Mouse (Mus musculus) limb, embryonic 12.5 days (tissue): Measurements from ENCODE around the gene Kazn. TPM values are rescaled to one million over a fixed set of nuclear protein-coding genes. Genes with fewer than 3 reads are reported as not detected.

Source experiments
- ATAC-seq: fragments of 200-750 bp; cut with Nextera tagmentation; 2 replicates; pipeline ENCODE4 v1.8.0; 2017; ENCODE audit warnings: low read depth, moderate TSS enrichment; ENCODE audit not compliant: insufficient number of reproducible peaks, insufficient read depth, low FRiP score, low TSS enrichment
- H3K27ac ChIP-seq: fragments of 300-500 bp; sonication (generic); 2 replicates; pipeline ENCODE4 v1.5.1; 2016; ENCODE audit warnings: mild to moderate bottlenecking, moderate library complexity
- H3K27me3 ChIP-seq: fragments of 300-500 bp; sonication (generic); 2 replicates; pipeline ENCODE4 v1.6.1; 2016; ENCODE audit warnings: mild to moderate bottlenecking, moderate library complexity
- H3K36me3 ChIP-seq: fragments of 300-500 bp; sonication (generic); 2 replicates; pipeline ENCODE4 v1.6.1; 2016; ENCODE audit warnings: mild to moderate bottlenecking, moderate library complexity
- H3K4me1 ChIP-seq: fragments of 300-500 bp; sonication (generic); replicated peaks from 2 replicates; pipeline ENCODE4 v1.6.1; 2016
- H3K4me2 ChIP-seq: fragments of 300-500 bp; sonication (generic); 2 replicates; pipeline ENCODE4 v1.6.1; 2016; ENCODE audit warnings: mild to moderate bottlenecking, moderate library complexity
- H3K4me3 ChIP-seq: fragments of 300-500 bp; sonication (generic); replicated peaks from 2 replicates; pipeline ENCODE4 v1.5.1; 2016; ENCODE audit warnings: mild to moderate bottlenecking
- H3K9ac ChIP-seq: fragments of 300-500 bp; sonication (generic); replicated peaks from 2 replicates; pipeline ENCODE4 v1.6.1; 2016; ENCODE audit warnings: mild to moderate bottlenecking, moderate library complexity
- H3K9me3 ChIP-seq: fragments of 300-500 bp; sonication (generic); 2 replicates; pipeline ENCODE4 v1.6.1; 2016; ENCODE audit warnings: mild to moderate bottlenecking, moderate library complexity
- WGBS: fragments of 180-500 bp; shearing (Covaris S2); methylation state at CpG from one replicate; pipeline ENCODE4 v1.1.7; 2016; 5-methylcytosine and 5-hydroxymethylcytosine counted together
- polyA plus RNA-seq: library from polyadenylated mRNA; unstranded; fragments of >200 nt; fragmentation: Nextera tagmentation; extraction: Ambion mirVana; gene quantifications from 2 replicates; pipeline ENCODE4 v1.2.1, GENCODE M21; 2016

The Kazn gene
- polyA plus RNA-seq, 1 experiment from 2014 or later: 13.7 TPM

GRCm38 (mm10) chr4:142064582-142065228 is 174.5 kb downstream of the Kazn start:
- H3K27ac ChIP-seq: no peak overlapping the region
- H3K27me3 ChIP-seq: peaks cover 12% of the 10 kb centered on the region; the same call in 1 of the 2 replicates
- H3K9me3 ChIP-seq: no peaks in the 10 kb centered on the region
- WGBS: 83% methylated on average over 11 of the region's 11 CpGs
- H3K4me1 ChIP-seq: peaks cover 74% of the 10 kb centered on the region
- no peak overlapping the region for H3K4me2 ChIP-seq
- H3K9ac ChIP-seq: no peak overlapping the region
- H3K36me3 ChIP-seq: no peaks in the 10 kb centered on the region
- no peak for ATAC-seq
- no peak overlapping the region for H3K4me3 ChIP-seq

DNA sequence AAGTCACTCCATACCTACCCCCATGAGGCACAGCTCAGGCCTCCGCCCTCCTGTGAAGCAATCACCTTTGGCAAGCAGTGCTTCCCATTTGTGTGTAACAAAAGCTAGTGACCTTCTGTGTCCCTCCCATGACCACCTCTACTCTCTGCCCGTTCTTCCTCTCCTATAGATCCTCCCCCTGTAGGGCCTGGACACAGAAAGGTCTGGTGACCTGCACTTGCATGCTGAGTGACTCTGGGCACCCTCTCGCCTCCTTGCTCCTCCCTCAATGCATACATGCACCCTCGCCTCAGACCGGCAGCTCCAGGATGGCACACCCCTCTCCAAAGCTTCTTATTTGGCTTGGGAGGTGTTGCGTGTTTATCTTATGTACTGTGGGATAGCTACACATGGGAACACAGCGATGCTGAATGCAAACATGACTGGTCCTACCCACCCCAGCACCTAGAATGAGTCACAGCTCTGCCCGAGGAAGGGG is 176.1 kb downstream of the Kazn start:
- Histone ChIP-seq H3K27ac (no peak overlapping the region), H3K4me2 (no peak overlapping the region), H3K9me3 (no peaks in the 10 kb centered on the region), H3K4me3 (no peak overlapping the region), H3K36me3 (no peaks in the 10 kb centered on the region), H3K27me3 (peaks cover 3% of the 10 kb centered on the region; the same call in 1 of the 2 replicates), H3K4me1 (peaks cover 61% of the 10 kb centered on the region), H3K9ac (no peak overlapping the region)
- WGBS: 87% methylated on average over 8 of the region's 8 CpGs
- ATAC-seq: no peak

- H3K27ac ChIP-seq: peak overlapping the region; percentile 85
- H3K9me3 ChIP-seq: no peaks in the 10 kb centered on the region
- no peaks in the 10 kb centered on the region for H3K36me3 ChIP-seq
- H3K4me3 ChIP-seq: no peak overlapping the region
- WGBS: 67% methylated on average over 23 of the region's 23 CpGs
- no peak overlapping the region for H3K9ac ChIP-seq
- no peaks in the 10 kb centered on the region; the same call in 1 of the 2 replicates for H3K27me3 ChIP-seq
- H3K4me2 ChIP-seq: no peak overlapping the region; the same call in 1 of the 2 replicates
- no peak for ATAC-seq
- H3K4me1 ChIP-seq: peaks cover 55% of the 10 kb centered on the region
Observed at GRCm38 (mm10) chr4:142061485-142062240, 177.5 kb downstream of the Kazn start.

- H3K9ac ChIP-seq: no peak overlapping the region
- H3K4me1 ChIP-seq: peaks cover 45% of the 10 kb centered on the region
- no peaks in the 10 kb centered on the region for H3K9me3 ChIP-seq
- ATAC-seq: peak; percentile 84
- H3K27ac ChIP-seq: peak overlapping the region; percentile 85
- no peaks in the 10 kb centered on the region for H3K36me3 ChIP-seq
- no peak overlapping the region for H3K4me3 ChIP-seq
- 32% methylated on average over 18 of the region's 18 CpGs for WGBS
- H3K4me2 ChIP-seq: peak overlapping the region; percentile 30
- H3K27me3 ChIP-seq: no peaks in the 10 kb centered on the region; the same call in 1 of the 2 replicates
Observed at GRCm38 (mm10) chr4:142060455-142061378, 178.5 kb downstream of the Kazn start.

GRCm38 (mm10) chr4:142059841-142060193 is 179.4 kb downstream of the Kazn start:
- H3K27ac ChIP-seq: peak overlapping the region; percentile 85; the same call in 1 of the 2 replicates

DNA sequence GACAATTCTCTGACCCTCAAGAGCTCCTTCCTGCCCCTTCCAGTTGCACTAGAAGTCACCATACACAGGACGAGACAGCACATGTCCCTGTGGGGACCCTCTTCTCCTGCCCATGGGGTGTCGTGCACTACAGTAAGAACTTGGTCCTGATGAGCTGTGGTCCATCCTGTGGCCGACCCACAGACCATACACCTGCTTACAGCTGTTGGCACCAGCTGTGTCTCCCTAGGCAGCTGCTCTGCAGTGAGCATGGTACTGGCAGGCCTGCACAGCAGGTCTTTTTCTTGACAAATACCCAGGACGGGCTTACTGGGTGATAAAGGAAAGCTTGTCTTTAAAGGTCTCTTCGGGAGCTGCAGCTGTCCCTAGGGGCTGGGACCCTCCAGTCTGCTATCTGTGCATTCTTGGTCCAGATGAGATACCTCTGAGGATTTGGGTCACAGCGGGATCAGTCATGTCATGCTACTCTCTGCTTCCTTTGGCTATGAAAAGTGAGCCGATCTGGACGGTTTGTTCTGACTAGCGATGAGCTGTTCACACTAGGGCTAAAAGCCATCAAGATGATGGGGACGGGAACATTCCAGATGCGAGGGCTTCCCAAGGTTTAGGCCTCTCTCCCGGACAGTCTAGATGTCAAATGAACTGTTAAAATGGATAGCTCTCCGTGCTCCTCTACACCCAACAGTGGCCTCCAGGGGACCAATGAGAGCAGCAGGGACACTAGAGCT is 179.9 kb downstream of the Kazn start:
- Histone ChIP-seq H3K9ac (no peak overlapping the region), H3K4me2 (no peak overlapping the region), H3K4me1 (peaks cover 36% of the 10 kb centered on the region), H3K9me3 (no peaks in the 10 kb centered on the region), H3K27me3 (no peaks in the 10 kb centered on the region; the same call in 1 of the 2 replicates), H3K27ac (no peak overlapping the region), H3K36me3 (no peaks in the 10 kb centered on the region), H3K4me3 (no peak overlapping the region)
- 77% methylated on average over 13 of the region's 13 CpGs for WGBS
- no peak for ATAC-seq

More at GRCm38 (mm10) chr4:142059841-142060193, 179.4 kb downstream of the Kazn start:
- no peaks in the 10 kb centered on the region for H3K9me3 ChIP-seq
- H3K9ac ChIP-seq: no peak overlapping the region
- peaks cover 36% of the 10 kb centered on the region for H3K4me1 ChIP-seq
- no peak overlapping the region for H3K4me3 ChIP-seq
- WGBS: 89% methylated on average over 8 of the region's 8 CpGs
- H3K27me3 ChIP-seq: no peaks in the 10 kb centered on the region; the same call in 1 of the 2 replicates
- no peak for ATAC-seq
- H3K4me2 ChIP-seq: no peak overlapping the region
- no peaks in the 10 kb centered on the region for H3K36me3 ChIP-seq

DNA sequence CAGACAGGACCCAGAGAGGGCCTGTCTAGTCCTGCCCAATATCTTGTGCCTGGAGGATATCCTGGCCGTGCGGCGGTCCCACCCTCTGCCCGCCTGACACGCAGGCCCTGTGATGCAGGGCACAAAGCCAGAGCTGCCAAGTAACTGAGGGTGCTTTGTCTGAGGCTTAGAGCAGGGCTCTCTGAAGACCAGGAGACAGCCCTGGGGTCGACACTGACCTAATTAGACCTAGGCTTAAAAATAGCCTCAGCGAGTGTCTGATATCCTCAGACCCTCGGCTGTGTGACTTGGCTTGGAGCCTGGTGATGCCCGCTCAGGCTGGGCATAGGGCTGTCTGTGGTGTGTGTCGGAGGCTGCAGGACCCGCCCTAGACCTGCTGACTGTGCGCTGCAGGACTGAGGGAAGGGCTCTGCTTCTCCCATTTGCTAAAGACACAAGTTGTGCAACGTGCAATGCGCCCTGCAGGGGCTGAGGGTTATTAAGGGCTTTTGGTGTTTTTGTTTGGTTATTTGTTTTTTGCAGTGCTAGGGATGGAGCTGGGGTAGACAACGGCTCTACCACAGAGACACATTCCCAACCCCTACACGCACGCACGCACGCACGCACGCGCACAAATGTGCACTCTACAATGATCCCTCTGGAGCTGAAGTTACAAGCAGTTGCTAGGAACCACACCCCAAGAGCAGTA is 181.5 kb downstream of the Kazn start:
- WGBS: 83% methylated on average over 22 of the region's 22 CpGs
- Histone ChIP-seq H3K36me3 (no peaks in the 10 kb centered on the region), H3K4me1 (peaks cover 42% of the 10 kb centered on the region), H3K27ac (no peak overlapping the region), H3K4me3 (no peak overlapping the region), H3K9ac (no peak overlapping the region), H3K4me2 (no peak overlapping the region), H3K27me3 (no peaks in the 10 kb centered on the region), H3K9me3 (no peaks in the 10 kb centered on the region)
- ATAC-seq: no peak

GRCm38 (mm10) chr4:142055600-142055999 is 183.6 kb downstream of the Kazn start:
- Histone ChIP-seq H3K4me1 (peaks cover 37% of the 10 kb centered on the region), H3K27me3 (0 out of 2 replicates have a peak, but pooled peaks cover 3% of the 10 kb centered on the region), H3K4me3 (no peak overlapping the region), H3K9me3 (no peaks in the 10 kb centered on the region), H3K36me3 (no peaks in the 10 kb centered on the region), H3K9ac (no peak overlapping the region), H3K27ac (no peak overlapping the region), H3K4me2 (no peak overlapping the region)
- 81% methylated on average over 8 of the region's 8 CpGs for WGBS
- no peak for ATAC-seq

- H3K9ac ChIP-seq: no peak overlapping the region
- WGBS: 90% methylated on average over 11 of the region's 11 CpGs
Observed at GRCm38 (mm10) chr4:142054580-142054979, 184.6 kb downstream of the Kazn start.

More at GRCm38 (mm10) chr4:142054580-142054979, 184.6 kb downstream of the Kazn start:
- no peaks in the 10 kb centered on the region for H3K36me3 ChIP-seq
- no peak overlapping the region for H3K27ac ChIP-seq
- no peak overlapping the region for H3K4me2 ChIP-seq
- H3K9me3 ChIP-seq: no peaks in the 10 kb centered on the region
- no peak overlapping the region for H3K4me3 ChIP-seq
- peaks cover 3% of the 10 kb centered on the region; the same call in 1 of the 2 replicates for H3K27me3 ChIP-seq
- H3K4me1 ChIP-seq: peaks cover 33% of the 10 kb centered on the region
- no peak for ATAC-seq
